Mouse (Mus musculus): ENCODE measurements around the gene Gm42906. TPM values are rescaled to one million over a fixed set of nuclear protein-coding genes. Genes with fewer than 3 reads are reported as not detected.

Gene Gm42906
- polyA plus RNA-seq, 1 experiment, result not detected

- H3K9ac ChIP-seq (ENCODE audit: low read depth, poor library complexity, severe bottlenecking), result no peak overlapping the region
- H3K36me3 ChIP-seq (ENCODE audit: control insufficient read depth, insufficient read depth, low read length, poor library complexity, severe bottlenecking), result no peaks in the 10 kb centered on the region
- no peaks in the 10 kb centered on the region for H3K27me3 ChIP-seq (ENCODE audit: control insufficient read depth, insufficient read depth, low read length, poor library complexity, severe bottlenecking)
These were observed 9.4 kb downstream of the Gm42906 start for GRCm38 (mm10) chr5:151418551-151418950.

GRCm38 (mm10) chr5:151417421-151418038 is 10.4 kb downstream of the Gm42906 start:
- H3K27ac ChIP-seq (ENCODE audit: insufficient read depth, low read length), result no peak overlapping the region
- no peak overlapping the region for H3K4me3 ChIP-seq (ENCODE audit: low read depth, low read length)
- no peak for TF ChIP-seq CTCF (IDR thresholded peaks at IDR 0.05; ENCODE audit: low read depth, low read length)
- TF ChIP-seq EP300 (IDR thresholded peaks at IDR 0.05; ENCODE audit: insufficient read depth, low read depth, low read length), result no peak
- no peak for TF ChIP-seq POLR2A (IDR thresholded peaks at IDR 0.05; ENCODE audit: insufficient read depth, low read length)
- no peaks in the 10 kb centered on the region for H3K9me3 ChIP-seq (replicated peaks; ENCODE audit: control insufficient read depth, insufficient read depth, low read length, poor library complexity, severe bottlenecking)
- no peaks in the 10 kb centered on the region for H3K27me3 ChIP-seq (ENCODE audit: control insufficient read depth, insufficient read depth, low read length, poor library complexity, severe bottlenecking)
- no peaks in the 10 kb centered on the region for H3K4me1 ChIP-seq (ENCODE audit: control insufficient read depth, insufficient read depth, low read length)
- no peaks in the 10 kb centered on the region for H3K36me3 ChIP-seq (ENCODE audit: control insufficient read depth, insufficient read depth, low read length, poor library complexity, severe bottlenecking)
- no peak overlapping the region for H3K9ac ChIP-seq (ENCODE audit: low read depth, poor library complexity, severe bottlenecking)

More at GRCm38 (mm10) chr5:151418551-151418950, 9.4 kb downstream of the Gm42906 start:
- H3K27ac ChIP-seq (ENCODE audit: insufficient read depth, low read length), result no peak overlapping the region
- no peak overlapping the region for H3K4me3 ChIP-seq (ENCODE audit: low read depth, low read length)
- no peaks in the 10 kb centered on the region for H3K4me1 ChIP-seq (ENCODE audit: control insufficient read depth, insufficient read depth, low read length)
- no peak for TF ChIP-seq CTCF (IDR thresholded peaks at IDR 0.05; ENCODE audit: low read depth, low read length)
- TF ChIP-seq EP300 (IDR thresholded peaks at IDR 0.05; ENCODE audit: insufficient read depth, low read depth, low read length), result no peak
- no peak for TF ChIP-seq POLR2A (IDR thresholded peaks at IDR 0.05; ENCODE audit: insufficient read depth, low read length)
- H3K9me3 ChIP-seq (replicated peaks; ENCODE audit: control insufficient read depth, insufficient read depth, low read length, poor library complexity, severe bottlenecking), result no peaks in the 10 kb centered on the region

- Histone ChIP-seq H3K4me3 (ENCODE audit: low read depth, low read length) (no peak overlapping the region), H3K36me3 (ENCODE audit: control insufficient read depth, insufficient read depth, low read length, poor library complexity, severe bottlenecking) (no peaks in the 10 kb centered on the region), H3K9ac (ENCODE audit: low read depth, poor library complexity, severe bottlenecking) (no peak overlapping the region), H3K9me3 (replicated peaks; ENCODE audit: control insufficient read depth, insufficient read depth, low read length, poor library complexity, severe bottlenecking) (no peaks in the 10 kb centered on the region), H3K4me1 (ENCODE audit: control insufficient read depth, insufficient read depth, low read length) (no peaks in the 10 kb centered on the region), H3K27me3 (ENCODE audit: control insufficient read depth, insufficient read depth, low read length, poor library complexity, severe bottlenecking) (no peaks in the 10 kb centered on the region), H3K27ac (ENCODE audit: insufficient read depth, low read length) (no peak overlapping the region)
- no peak for TF ChIP-seq EP300 (IDR thresholded peaks at IDR 0.05; ENCODE audit: insufficient read depth, low read depth, low read length)
These were observed 11.0 kb downstream of the Gm42906 start for GRCm38 (mm10) chr5:151416988-151417387.

- no peaks in the 10 kb centered on the region for H3K9me3 ChIP-seq (replicated peaks; ENCODE audit: control insufficient read depth, insufficient read depth, low read length, poor library complexity, severe bottlenecking)
- no peak overlapping the region for H3K4me3 ChIP-seq (ENCODE audit: low read depth, low read length)
- no peak for TF ChIP-seq CTCF (IDR thresholded peaks at IDR 0.05; ENCODE audit: low read depth, low read length)
- TF ChIP-seq EP300 (IDR thresholded peaks at IDR 0.05; ENCODE audit: insufficient read depth, low read depth, low read length), result no peak
- no peak for TF ChIP-seq POLR2A (IDR thresholded peaks at IDR 0.05; ENCODE audit: insufficient read depth, low read length)
- no peaks in the 10 kb centered on the region for H3K36me3 ChIP-seq (ENCODE audit: control insufficient read depth, insufficient read depth, low read length, poor library complexity, severe bottlenecking)
- no peak overlapping the region for H3K27ac ChIP-seq (ENCODE audit: insufficient read depth, low read length)
- no peaks in the 10 kb centered on the region for H3K27me3 ChIP-seq (ENCODE audit: control insufficient read depth, insufficient read depth, low read length, poor library complexity, severe bottlenecking)
- H3K9ac ChIP-seq (ENCODE audit: low read depth, poor library complexity, severe bottlenecking), result no peak overlapping the region
- peaks cover 3% of the 10 kb centered on the region for H3K4me1 ChIP-seq (ENCODE audit: control insufficient read depth, insufficient read depth, low read length)
These were observed 14.3 kb downstream of the Gm42906 start for GRCm38 (mm10) chr5:151413617-151414016.

- no peak overlapping the region for H3K9ac ChIP-seq (ENCODE audit: low read depth, poor library complexity, severe bottlenecking)
- no peak overlapping the region for H3K27ac ChIP-seq (ENCODE audit: insufficient read depth, low read length)
- H3K4me3 ChIP-seq (ENCODE audit: low read depth, low read length), result no peak overlapping the region
- no peaks in the 10 kb centered on the region for H3K36me3 ChIP-seq (ENCODE audit: control insufficient read depth, insufficient read depth, low read length, poor library complexity, severe bottlenecking)
- no peaks in the 10 kb centered on the region for H3K27me3 ChIP-seq (ENCODE audit: control insufficient read depth, insufficient read depth, low read length, poor library complexity, severe bottlenecking)
- no peaks in the 10 kb centered on the region for H3K9me3 ChIP-seq (replicated peaks; ENCODE audit: control insufficient read depth, insufficient read depth, low read length, poor library complexity, severe bottlenecking)
- peaks cover 3% of the 10 kb centered on the region for H3K4me1 ChIP-seq (ENCODE audit: control insufficient read depth, insufficient read depth, low read length)
- TF ChIP-seq CTCF (IDR thresholded peaks at IDR 0.05; ENCODE audit: low read depth, low read length), result no peak
- no peak for TF ChIP-seq EP300 (IDR thresholded peaks at IDR 0.05; ENCODE audit: insufficient read depth, low read depth, low read length)
- no peak for TF ChIP-seq POLR2A (IDR thresholded peaks at IDR 0.05; ENCODE audit: insufficient read depth, low read length)
These were observed 15.1 kb downstream of the Gm42906 start for GRCm38 (mm10) chr5:151412666-151413463.

- no peaks in the 10 kb centered on the region for H3K36me3 ChIP-seq (ENCODE audit: control insufficient read depth, insufficient read depth, low read length, poor library complexity, severe bottlenecking)
- H3K4me1 ChIP-seq (ENCODE audit: control insufficient read depth, insufficient read depth, low read length), result peaks cover 3% of the 10 kb centered on the region
- H3K4me3 ChIP-seq (ENCODE audit: low read depth, low read length), result no peak overlapping the region
- TF ChIP-seq CTCF (IDR thresholded peaks at IDR 0.05; ENCODE audit: low read depth, low read length), result no peak
- TF ChIP-seq POLR2A (IDR thresholded peaks at IDR 0.05; ENCODE audit: insufficient read depth, low read length), result no peak
- TF ChIP-seq EP300 (IDR thresholded peaks at IDR 0.05; ENCODE audit: insufficient read depth, low read depth, low read length), result no peak
- no peak overlapping the region for H3K27ac ChIP-seq (ENCODE audit: insufficient read depth, low read length)
- H3K27me3 ChIP-seq (ENCODE audit: control insufficient read depth, insufficient read depth, low read length, poor library complexity, severe bottlenecking), result no peaks in the 10 kb centered on the region
- H3K9ac ChIP-seq (ENCODE audit: low read depth, poor library complexity, severe bottlenecking), result no peak overlapping the region
- no peaks in the 10 kb centered on the region for H3K9me3 ChIP-seq (replicated peaks; ENCODE audit: control insufficient read depth, insufficient read depth, low read length, poor library complexity, severe bottlenecking)
These were observed 18.0 kb downstream of the Gm42906 start for GRCm38 (mm10) chr5:151410006-151410405.
